Mouse (Mus musculus) kidney, postnatal 0 days (tissue): ENCODE measurements around the gene Prpf4b. TPM values are rescaled to one million over a fixed set of nuclear protein-coding genes. Genes with fewer than 3 reads are reported as not detected.

Experiments
- ATAC-seq: fragments of 200-750 bp; cut with Nextera tagmentation; replicated peaks from 2 replicates; pipeline ENCODE4 v1.8.0; 2017; ENCODE audit warnings: low read depth, moderate number of reproducible peaks, moderate TSS enrichment, moderate library complexity; ENCODE audit not compliant: low FRiP score
- DNase-seq: peaks from one replicate; pipeline ENCODE4 v3.0.0-alpha.2; 2016; ENCODE audit warnings: low spot score
- H3K27ac ChIP-seq: fragments of 300-500 bp; sonication (generic); 2 replicates; pipeline ENCODE4 v1.5.1; 2014; ENCODE audit warnings: mild to moderate bottlenecking
- H3K27me3 ChIP-seq: fragments of 300-500 bp; sonication (generic); 2 replicates; pipeline ENCODE4 v1.6.1; 2014; ENCODE audit warnings: low read length, mixed read lengths; ENCODE audit not compliant: insufficient read depth
- H3K36me3 ChIP-seq: fragments of 300-500 bp; sonication (generic); 2 replicates; pipeline ENCODE4 v1.6.1; 2014; ENCODE audit warnings: low read length, mixed read lengths; ENCODE audit not compliant: insufficient read depth
- H3K4me1 ChIP-seq: fragments of 300-500 bp; sonication (generic); replicated peaks from 2 replicates; pipeline ENCODE4 v1.6.1; 2014; ENCODE audit warnings: antibody characterized with exemption, low read length, mixed read lengths; ENCODE audit not compliant: insufficient read depth
- H3K4me2 ChIP-seq: fragments of 300-500 bp; sonication (generic); 2 replicates; pipeline ENCODE4 v1.6.1; 2014; ENCODE audit warnings: mild to moderate bottlenecking, low read length, moderate library complexity, mixed read lengths
- H3K4me3 ChIP-seq: fragments of 300-500 bp; sonication (generic); replicated peaks from 2 replicates; pipeline ENCODE4 v1.5.1; 2014; ENCODE audit warnings: low read depth, low read length
- H3K9ac ChIP-seq: fragments of 300-500 bp; sonication (generic); 2 replicates; pipeline ENCODE4 v1.6.1; 2014; ENCODE audit warnings: low read depth, low read length
- H3K9me3 ChIP-seq: fragments of 300-500 bp; sonication (generic); replicated peaks from 2 replicates; pipeline ENCODE4 v1.6.1; 2016; ENCODE audit warnings: low read length, inconsistent platforms, mixed read lengths
- CTCF ChIP-seq: IDR thresholded peaks from 2 replicates; pipeline ENCODE4 v1.5.1; 2016; ENCODE audit warnings: antibody characterized with exemption, low read depth, mild to moderate bottlenecking, moderate library complexity
- WGBS: fragments of 180-500 bp; shearing (Covaris S2); extraction: QIAGEN DNeasy Blood & Tissue Kit; methylation state at CpG from one replicate; pipeline ENCODE4 v1.1.7; 2014; 5-methylcytosine and 5-hydroxymethylcytosine counted together
- polyA plus RNA-seq: library from polyadenylated mRNA; unstranded; fragments of >200 nt; fragmentation: Nextera tagmentation; extraction: Ambion mirVana; gene quantifications from 2 replicates; pipeline ENCODE4 v1.2.1, GENCODE M21; 2015

Prpf4b gene
- 68.8 and 69.5 TPM in 2 replicates for polyA plus RNA-seq

DNA sequence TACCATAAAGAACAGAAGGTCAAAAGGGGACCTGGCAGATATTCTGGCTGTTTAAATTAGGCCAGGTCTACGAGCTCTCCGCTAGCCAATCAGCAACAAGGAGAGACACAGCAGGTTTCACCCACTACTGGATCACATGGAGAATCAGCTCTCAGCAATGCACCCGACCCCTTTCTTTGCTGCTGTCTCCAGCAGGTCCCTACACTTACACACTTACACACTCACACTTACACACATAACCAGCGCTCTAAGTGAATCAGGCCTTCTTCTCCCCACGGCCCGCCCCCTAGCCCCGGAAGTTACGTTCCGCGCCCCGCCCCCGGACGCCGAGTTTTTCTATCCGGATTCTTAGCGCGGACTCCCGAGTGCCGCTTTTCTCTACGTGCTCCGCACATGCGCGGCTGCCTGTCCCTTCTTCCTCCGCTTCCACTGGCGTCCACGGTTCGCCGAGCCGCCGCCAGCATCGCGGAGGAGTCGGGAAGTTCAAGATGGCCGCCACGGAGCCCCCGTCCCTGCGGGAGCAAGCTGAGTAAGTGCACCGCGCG lies at the start of gene Prpf4b:
Gene Prpf4b (plus strand): TSS at position 137 of the 545 bp plus-strand sequence.
- Histone ChIP-seq H3K4me1 (peaks cover 13% of the 10 kb centered on the region), H3K27ac (peak within 1 kb of the TSS; percentile 99), H3K36me3 (no peaks in the 10 kb centered on the region), H3K4me2 (peak within 1 kb of the TSS; percentile 79), H3K27me3 (no peaks in the 10 kb centered on the region), H3K9ac (peak within 1 kb of the TSS; percentile 98), H3K9me3 (no peaks in the 10 kb centered on the region), H3K4me3 (peak within 1 kb of the TSS; percentile 93)
- DNase-seq (peak; percentile 96), ATAC-seq (peak; percentile 83)
- 1% methylated on average over 40 of the region's 40 CpGs for WGBS
- TF ChIP-seq CTCF: no peak

DNA sequence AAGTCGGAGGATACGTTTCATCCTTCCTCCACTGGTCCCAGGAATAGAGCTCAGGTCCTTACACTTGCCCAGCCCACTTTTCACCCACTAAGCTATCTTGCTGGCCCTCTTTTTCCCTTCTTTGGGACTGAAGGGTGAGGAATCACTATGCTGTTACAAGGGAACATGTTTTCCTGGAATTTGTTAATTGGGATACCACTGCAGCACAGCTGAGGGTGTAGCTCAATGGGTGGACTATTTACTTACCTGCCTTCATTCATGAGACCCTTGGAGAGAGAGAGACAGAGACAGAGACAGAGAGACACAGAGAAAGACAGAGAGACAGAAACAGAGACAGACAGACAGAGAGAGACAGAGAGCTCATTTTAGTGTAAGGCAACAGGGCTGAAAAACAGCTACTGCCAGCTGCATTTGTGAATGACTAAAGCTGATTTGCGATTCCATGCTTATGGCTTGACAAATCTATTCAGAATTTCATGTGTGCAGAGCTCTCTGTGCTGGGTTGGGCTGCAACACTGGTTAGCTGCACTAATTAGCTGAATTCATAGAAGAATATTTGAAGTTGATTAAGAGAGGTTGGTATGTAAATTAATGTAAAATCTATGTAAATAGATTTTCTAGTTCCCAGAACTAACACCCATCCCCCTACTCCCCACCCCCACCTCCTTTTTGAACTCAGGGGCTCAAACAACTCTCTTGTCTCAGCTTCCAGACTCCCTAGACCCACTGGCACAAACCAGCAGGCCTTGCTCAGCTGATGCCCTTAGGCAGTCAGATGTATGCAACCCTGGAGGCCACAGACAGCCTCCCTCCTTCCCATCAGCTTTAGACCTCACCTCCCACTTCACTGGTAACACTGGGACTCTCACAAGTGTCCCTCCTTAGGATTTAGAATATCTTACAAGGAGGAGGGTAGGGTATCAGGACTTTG lies 48.1 kb upstream of the Prpf4b start:
- WGBS: 90% methylated on average over 3 of the region's 3 CpGs
- Histone ChIP-seq H3K4me2 (no peak overlapping the region), H3K27ac (no peak overlapping the region), H3K4me3 (no peak overlapping the region), H3K27me3 (no peaks in the 10 kb centered on the region), H3K4me1 (no peaks in the 10 kb centered on the region), H3K36me3 (no peaks in the 10 kb centered on the region), H3K9ac (no peak overlapping the region), H3K9me3 (no peaks in the 10 kb centered on the region)
- TF ChIP-seq CTCF: no peak
- DNase-seq (no peak), ATAC-seq (no peak)

DNA sequence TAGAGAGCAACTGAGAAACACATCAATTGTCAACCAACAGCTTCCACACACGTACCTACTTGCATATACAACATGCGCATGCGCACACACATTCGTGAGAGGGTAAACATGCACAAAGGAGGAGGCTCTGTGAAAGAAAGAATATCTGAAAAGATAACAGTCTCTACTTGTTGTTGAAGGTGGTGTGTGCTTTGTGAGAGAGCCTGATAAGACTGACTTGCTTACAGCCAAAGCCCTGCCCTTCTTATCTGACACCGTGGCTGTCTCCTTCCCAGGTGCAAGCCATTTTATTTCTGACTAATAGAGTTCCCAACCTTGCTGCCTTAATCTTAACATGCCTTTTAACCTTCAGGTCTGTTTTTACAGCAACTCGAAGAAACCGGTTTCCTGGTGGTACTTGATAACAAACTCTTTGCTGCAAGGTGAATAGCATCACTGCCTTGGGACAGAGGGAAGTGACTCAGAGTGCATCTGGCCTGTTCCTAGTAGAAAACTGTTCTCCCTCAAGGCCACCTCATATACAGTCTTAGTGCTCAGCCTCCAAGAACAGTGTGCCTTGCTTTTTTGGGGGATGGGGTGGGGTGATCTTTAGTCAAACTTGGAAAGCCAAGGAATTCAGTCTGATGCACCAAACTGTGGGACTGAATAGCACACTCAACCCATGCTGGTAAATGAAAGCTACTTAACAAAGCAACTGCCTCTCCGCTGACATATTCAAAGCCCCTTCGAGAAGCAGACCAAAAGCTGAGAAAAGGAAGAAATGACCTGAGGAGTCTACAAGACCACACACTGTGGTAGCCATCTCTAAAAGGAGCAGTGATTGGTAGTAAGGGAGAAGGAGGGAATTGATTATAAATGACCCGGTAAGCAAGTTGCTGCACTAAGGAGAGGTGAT lies 46.9 kb upstream of the Prpf4b start:
- WGBS: 76% methylated on average over 10 of the region's 10 CpGs
- no peak overlapping the region for H3K9ac ChIP-seq
- H3K4me2 ChIP-seq: no peak overlapping the region
- H3K27me3 ChIP-seq: no peaks in the 10 kb centered on the region
- no peak overlapping the region for H3K27ac ChIP-seq
- H3K36me3 ChIP-seq: no peaks in the 10 kb centered on the region
- H3K4me1 ChIP-seq: no peaks in the 10 kb centered on the region
- DNase-seq: no peak
- TF ChIP-seq CTCF: no peak
- no peak for ATAC-seq
- no peak overlapping the region for H3K4me3 ChIP-seq
- no peaks in the 10 kb centered on the region for H3K9me3 ChIP-seq

DNA sequence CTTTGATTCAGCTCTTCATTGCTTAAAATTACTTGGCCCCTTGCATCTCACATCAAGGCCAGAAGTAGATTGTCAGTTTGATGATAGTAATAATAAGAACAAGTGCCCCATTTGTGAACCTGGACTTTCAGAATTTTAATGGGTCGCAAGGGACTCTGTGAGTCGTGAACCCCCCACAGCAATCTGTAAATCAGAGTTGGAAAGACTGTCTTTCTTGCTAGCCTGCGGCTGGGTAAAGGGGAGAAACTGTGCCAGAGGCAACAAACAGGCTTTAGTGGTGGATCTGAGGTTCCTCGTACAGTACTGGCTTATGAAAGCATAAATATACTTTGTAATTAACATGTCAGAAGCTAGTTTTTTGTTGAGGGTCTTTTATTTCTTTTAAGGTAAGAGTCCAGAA lies 32.3 kb upstream of the Prpf4b start:
- no peak overlapping the region for H3K27ac ChIP-seq
- DNase-seq: peak; percentile 68
- H3K36me3 ChIP-seq: no peaks in the 10 kb centered on the region
- no peak overlapping the region for H3K4me2 ChIP-seq
- H3K9ac ChIP-seq: no peak overlapping the region
- no peak for ATAC-seq
- H3K4me3 ChIP-seq: no peak overlapping the region
- no peak for TF ChIP-seq CTCF
- 57% methylated on average over 4 of the region's 4 CpGs for WGBS
- no peaks in the 10 kb centered on the region for H3K27me3 ChIP-seq
- H3K9me3 ChIP-seq: no peaks in the 10 kb centered on the region
- H3K4me1 ChIP-seq: no peaks in the 10 kb centered on the region

- Histone ChIP-seq H3K4me2 (no peak overlapping the region), H3K9me3 (peaks cover 7% of the 10 kb centered on the region; the same call in 1 of the 2 replicates), H3K4me1 (no peaks in the 10 kb centered on the region), H3K27ac (no peak overlapping the region), H3K27me3 (no peaks in the 10 kb centered on the region), H3K36me3 (no peaks in the 10 kb centered on the region), H3K9ac (no peak overlapping the region), H3K4me3 (no peak overlapping the region)
- DNase-seq: no peak
- ATAC-seq: no peak
- no peak for TF ChIP-seq CTCF
- 85% methylated on average over 3 of the region's 3 CpGs for WGBS
Measured at GRCm38 (mm10) chr13:34850759-34851158, 24.3 kb upstream of the Prpf4b start.
